ENCODE assay signal across 9 mouse cellular contexts in genomic region chr9:27791639-27791966, GRCm38 (mm10). TPM values are rescaled to one million over a fixed set of nuclear protein-coding genes. Genes with fewer than 3 reads are reported as not detected.
DNase-seq lines count a peak whose midpoint lies in the region; ATAC-seq and TF ChIP-seq lines count a peak whose summit lies in the region.
"Had no signal": no experiment of that assay in that cellular context is flagged by ENCODE, and none has a peak within 500 bp of the region (broad histone marks: within the 10 kb centered on the region; RNA-seq: fewer than 3 reads in every experiment).

No protein-coding gene starts in this region.

- peak overlapping the region; percentile 78 for H3K4me3 ChIP-seq in layer of hippocampus, adult 2 months
- H3K4me3 ChIP-seq in embryonic facial prominence, embryonic 14.5 days (ENCODE audit: low read depth, low read length), result peak overlapping the region; percentile 37
- peak overlapping the region; percentile 42 for H3K4me3 ChIP-seq in hindbrain, embryonic 12.5 days
- H3K4me3 ChIP-seq in midbrain, embryonic 14.5 days (replicated peaks; ENCODE audit: low read depth, low read length), result peak overlapping the region; percentile 49

- ATAC-seq in embryonic facial prominence, embryonic 14.5 days (ENCODE audit: low read depth), result no peak
- ATAC-seq in hindbrain, embryonic 12.5 days (ENCODE audit: low FRiP score), result no peak
- ATAC-seq in midbrain, embryonic 14.5 days (ENCODE audit: low FRiP score, low TSS enrichment), result no peak
- ATAC-seq in megakaryocyte-erythroid progenitor cell, adult 5-6 weeks (replicated peaks; ENCODE audit: low FRiP score, low TSS enrichment, poor library complexity, severe bottlenecking), result no peak
- ATAC-seq in erythroblast, adult 5-6 weeks (replicated peaks; ENCODE audit: low FRiP score, poor library complexity, severe bottlenecking), result no peak

- no peak for TF ChIP-seq CTCF in layer of hippocampus, adult 2 months (conservative IDR thresholded peaks at IDR 0.05)

- peaks cover 4% of the 10 kb centered on the region; the same call in 1 of the 2 replicates for H3K4me1 ChIP-seq in embryonic facial prominence, embryonic 14.5 days (ENCODE audit: control insufficient read depth, insufficient read depth, low read length)
- peaks cover 5% of the 10 kb centered on the region for H3K4me1 ChIP-seq in hindbrain, embryonic 12.5 days
- 0 out of 2 replicates have a peak, but pooled peaks cover 6% of the 10 kb centered on the region for H3K4me1 ChIP-seq in midbrain, embryonic 14.5 days (ENCODE audit: control insufficient read depth, insufficient read depth, low read length)

- H3K36me3 ChIP-seq in embryonic facial prominence, embryonic 14.5 days (ENCODE audit: control insufficient read depth, insufficient read depth, low read length), result no peaks in the 10 kb centered on the region
- H3K36me3 ChIP-seq in hindbrain, embryonic 12.5 days, result no peaks in the 10 kb centered on the region
- no peaks in the 10 kb centered on the region for H3K36me3 ChIP-seq in midbrain, embryonic 14.5 days (ENCODE audit: control insufficient read depth, insufficient read depth, low read length)

- H3K27me3 ChIP-seq in embryonic facial prominence, embryonic 14.5 days (replicated peaks; ENCODE audit: control insufficient read depth, insufficient read depth, low read length), result peaks cover 50% of the 10 kb centered on the region
- H3K27me3 ChIP-seq in hindbrain, embryonic 12.5 days, result peaks cover 36% of the 10 kb centered on the region
- H3K27me3 ChIP-seq in midbrain, embryonic 14.5 days (ENCODE audit: control insufficient read depth, insufficient read depth, low read length), result peaks cover 5% of the 10 kb centered on the region; the same call in 1 of the 2 replicates

- no peaks in the 10 kb centered on the region for H3K9me3 ChIP-seq in embryonic facial prominence, embryonic 14.5 days (ENCODE audit: control insufficient read depth, low read length)
- no peaks in the 10 kb centered on the region for H3K9me3 ChIP-seq in hindbrain, embryonic 12.5 days (replicated peaks)
- H3K9me3 ChIP-seq in midbrain, embryonic 14.5 days (ENCODE audit: control insufficient read depth, low read length), result no peaks in the 10 kb centered on the region

- no peak for DNase-seq in layer of hippocampus, adult 2 months (ENCODE audit: low spot score in 2 of 2)
- DNase-seq in layer of hippocampus, adult 8-10 months (ENCODE audit: low spot score in 2 of 2), result no peak
- DNase-seq in embryonic facial prominence, embryonic 14.5 days (ENCODE audit: low spot score), result no peak
- no peak for DNase-seq in midbrain, embryonic 14.5 days
- DNase-seq in adrenal gland, adult 18-20 months (ENCODE audit: low spot score in 2 of 2), result no peak

- peak overlapping the region; percentile 59 for H3K4me2 ChIP-seq in embryonic facial prominence, embryonic 14.5 days (ENCODE audit: low read depth, low read length)
- peak overlapping the region; percentile 79 for H3K4me2 ChIP-seq in hindbrain, embryonic 12.5 days (replicated peaks)
- H3K4me2 ChIP-seq in midbrain, embryonic 14.5 days (ENCODE audit: low read length), result peak overlapping the region; percentile 69

- H3K9ac ChIP-seq in embryonic facial prominence, embryonic 14.5 days (ENCODE audit: low read depth, low read length), result peak overlapping the region; percentile 47
- peak overlapping the region; percentile 69 for H3K9ac ChIP-seq in hindbrain, embryonic 12.5 days
- peak overlapping the region; percentile 55 for H3K9ac ChIP-seq in midbrain, embryonic 14.5 days (replicated peaks; ENCODE audit: low read length)
- H3K9ac ChIP-seq: liver, embryonic 14.5 days had no signal

- peak overlapping the region; percentile 98 for H3K27ac ChIP-seq in layer of hippocampus, adult 2 months
- no peak overlapping the region for H3K27ac ChIP-seq in embryonic facial prominence, embryonic 14.5 days (replicated peaks; ENCODE audit: low read depth, low read length)
- peak overlapping the region; percentile 64; the same call in 1 of the 2 replicates for H3K27ac ChIP-seq in hindbrain, embryonic 12.5 days
- H3K27ac ChIP-seq in midbrain, embryonic 14.5 days (replicated peaks; ENCODE audit: low read depth, low read length), result peak overlapping the region; percentile 80
- H3K27ac ChIP-seq: liver, embryonic 14.5 days had no signal

- 2% methylated on average over 12 of the region's 12 CpGs for WGBS in embryonic facial prominence, embryonic 14.5 days
- WGBS in hindbrain, embryonic 12.5 days, result 3% methylated on average over 12 of the region's 12 CpGs
- WGBS in midbrain, embryonic 14.5 days, result 4% methylated on average over 12 of the region's 12 CpGs

RNA-seq across cellular contexts. Expression of gene Opcml, which starts 1.0 kb away (rescaled TPM):
- total RNA-seq in layer of hippocampus, adult 2 months (2021), result 100 to 1,000 TPM; 252 to 259 TPM
- total RNA-seq in layer of hippocampus, adult 8-10 months (2022), result 100 to 1,000 TPM; 229 to 268 (median 247) TPM
- polyA plus RNA-seq in embryonic facial prominence, embryonic 14.5 days (2014; fragmentation: Nextera tagmentation; extraction: Ambion mirVana), result 5.9 and 6.0 TPM in 2 replicates
- 10.6 and 10.8 TPM in 2 replicates for polyA plus RNA-seq in hindbrain, embryonic 12.5 days (2016; fragmentation: Nextera tagmentation; extraction: Ambion mirVana)
- 36.5 and 47.8 TPM in 2 replicates for polyA plus RNA-seq in midbrain, embryonic 14.5 days (2014; fragmentation: Nextera tagmentation; extraction: Ambion mirVana)
- 0.22 TPM in 1 of 2 replicates, not detected in the other for total RNA-seq in megakaryocyte-erythroid progenitor cell, adult 5-6 weeks (2014; fragmentation: Nextera tagmentation)
- not detected in 2 replicates for total RNA-seq in megakaryocyte-erythroid progenitor cell, adult 5-6 weeks (2017)
- not detected in 2 replicates for total RNA-seq in erythroblast, adult 5-6 weeks (2015; ENCODE audit: low replicate concordance)
- not detected in 2 replicates for total RNA-seq in erythroblast, adult 5-6 weeks (2017; ENCODE audit: low replicate concordance)
- total RNA-seq in adrenal gland, adult 18-20 months (2021), result 1 to 10 TPM in 1 of 2 experiments, under 1 TPM in 1; 0.89 to 2.6 TPM

Comparison
In these comparisons a context has a peak if more than half of its experiments do, and no peak if none do; other contexts are left out.
1. RNA of gene Opcml, which starts 1.0 kb away (total RNA-seq): 252 to 259 TPM in layer of hippocampus, adult 2 months and 229 to 268 TPM in layer of hippocampus, adult 8-10 months; 0.89 to 2.6 TPM in adrenal gland, adult 18-20 months, 0.22 TPM in megakaryocyte-erythroid progenitor cell, adult 5-6 weeks and not detected in erythroblast, adult 5-6 weeks; every median in the first group is over 10 times any median in the second.
2. Peak in every context shown above with its lines, with median percentiles within 50 percentile points of each other: H3K4me3 ChIP-seq, H3K4me2 ChIP-seq and H3K9ac ChIP-seq.